Mouse (Mus musculus): ENCODE data around the gene Ly6g6e. TPM values are rescaled to one million over a fixed set of nuclear protein-coding genes. Genes with fewer than 3 reads are reported as not detected.

The Ly6g6e gene
- polyA plus RNA-seq, 1 experiment: 1.3 TPM

DNA sequence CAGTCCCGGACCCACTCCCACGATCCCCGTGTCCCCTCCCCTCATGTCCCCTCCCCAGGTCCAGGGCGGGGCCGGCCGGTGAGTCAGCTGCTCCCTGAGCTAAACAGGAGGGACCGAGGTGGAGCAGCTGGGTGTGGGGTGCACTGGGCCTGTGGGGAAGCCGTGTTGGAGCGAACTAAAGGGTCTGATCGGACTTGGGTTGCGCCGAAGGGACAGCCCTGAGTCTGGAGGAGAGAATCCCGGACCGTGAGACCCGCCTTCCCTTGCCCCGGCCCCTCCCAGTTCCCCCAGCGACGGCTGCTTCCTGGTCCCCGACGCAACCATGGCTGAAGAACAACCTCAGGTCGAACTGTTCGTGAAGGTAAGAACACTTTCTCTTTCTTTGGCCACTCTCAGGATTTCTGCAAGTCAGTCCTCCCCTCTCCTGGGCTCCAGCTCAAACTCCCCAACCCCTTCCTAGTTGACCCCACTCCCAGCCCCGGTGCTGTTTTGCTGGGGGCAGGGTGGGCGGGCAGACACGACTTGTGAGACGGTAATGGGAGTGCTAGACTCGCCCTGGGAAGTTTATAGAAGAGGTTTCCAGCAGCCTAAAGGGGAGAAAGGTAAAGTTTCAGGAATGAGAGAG lies 26.5 kb upstream of the Ly6g6e start:
- Histone ChIP-seq H3K27me3 (ENCODE audit: control insufficient read depth, insufficient read depth, low read length) (no peaks in the 10 kb centered on the region), H3K4me1 (ENCODE audit: control insufficient read depth, insufficient read depth, insufficient read length, low read length) (peaks cover 28% of the 10 kb centered on the region), H3K4me3 (ENCODE audit: low read depth, low read length) (peak overlapping the region; percentile 76), H3K27ac (ENCODE audit: insufficient read depth, low read depth, low read length) (peak overlapping the region; percentile 83), H3K36me3 (ENCODE audit: control insufficient read depth, insufficient read depth, low read length) (peaks cover 27% of the 10 kb centered on the region)
- WGBS: 2% methylated on average over 27 of the region's 27 CpGs
- TF ChIP-seq POLR2A (IDR thresholded peaks at IDR 0.05; ENCODE audit: low read depth, low read length): peak; percentile 73; the same call in 1 of the 2 replicates
- no peak for TF ChIP-seq CTCF (IDR thresholded peaks at IDR 0.05; ENCODE audit: extremely low read depth, insufficient read length, insufficient replicate concordance, low read depth, low read length)

DNA sequence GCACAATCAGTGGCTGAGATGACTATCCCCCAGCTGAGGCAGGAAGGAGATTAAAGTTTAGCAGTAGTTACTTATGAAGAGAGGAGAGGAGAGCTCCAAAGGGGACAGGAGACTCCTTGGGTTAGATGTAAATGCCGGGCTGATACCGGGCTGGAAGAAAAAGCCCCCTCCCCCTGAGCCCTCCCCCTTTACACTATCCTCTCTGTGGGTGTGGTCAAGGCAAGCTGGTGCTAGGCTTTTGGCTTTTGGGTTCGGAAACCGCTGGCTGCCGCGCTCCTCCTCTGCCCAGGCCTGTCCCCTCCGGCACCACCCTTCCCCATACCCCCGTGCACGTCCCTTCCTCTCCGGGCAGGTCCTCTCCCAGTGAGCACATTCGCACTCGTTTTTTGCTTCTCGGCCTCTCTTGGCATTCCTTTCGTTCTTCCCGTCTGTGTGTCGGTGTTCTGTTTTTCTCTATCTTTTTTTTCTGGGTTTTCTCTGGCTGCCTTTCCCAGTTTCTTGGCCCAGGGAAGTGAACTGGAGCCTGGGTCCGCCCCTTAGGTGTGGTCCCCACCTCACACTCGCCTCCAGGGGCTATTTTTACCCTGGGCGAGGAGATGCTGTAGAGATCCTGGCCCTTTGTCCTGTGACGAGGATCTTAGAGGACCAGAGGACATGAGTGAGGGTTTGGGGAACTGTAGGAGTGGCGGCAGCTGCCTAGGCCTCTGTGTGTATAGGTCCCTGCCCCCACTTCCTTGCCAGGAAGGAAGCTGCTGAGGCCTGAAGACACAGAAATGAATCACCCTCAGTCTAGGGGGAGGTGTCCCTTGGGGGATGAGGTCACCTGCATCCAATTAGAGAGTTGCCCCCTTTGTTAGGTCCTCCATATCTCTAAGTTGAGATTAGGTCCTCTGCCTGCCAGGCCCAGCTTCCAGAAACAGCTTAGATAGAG lies 25.3 kb upstream of the Ly6g6e start:
- peak overlapping the region; percentile 76 for H3K4me3 ChIP-seq (ENCODE audit: low read depth, low read length)
- TF ChIP-seq POLR2A (IDR thresholded peaks at IDR 0.05; ENCODE audit: low read depth, low read length): peak; percentile 59; the same call in 1 of the 2 replicates
- no peak for TF ChIP-seq CTCF (IDR thresholded peaks at IDR 0.05; ENCODE audit: extremely low read depth, insufficient read length, insufficient replicate concordance, low read depth, low read length)
- H3K27me3 ChIP-seq (ENCODE audit: control insufficient read depth, insufficient read depth, low read length): no peaks in the 10 kb centered on the region
- WGBS: 1% methylated on average over 21 of the region's 21 CpGs
- peak overlapping the region; percentile 83 for H3K27ac ChIP-seq (ENCODE audit: insufficient read depth, low read depth, low read length)
- H3K36me3 ChIP-seq (ENCODE audit: control insufficient read depth, insufficient read depth, low read length): peaks cover 39% of the 10 kb centered on the region
- H3K4me1 ChIP-seq (ENCODE audit: control insufficient read depth, insufficient read depth, insufficient read length, low read length): peaks cover 22% of the 10 kb centered on the region

DNA sequence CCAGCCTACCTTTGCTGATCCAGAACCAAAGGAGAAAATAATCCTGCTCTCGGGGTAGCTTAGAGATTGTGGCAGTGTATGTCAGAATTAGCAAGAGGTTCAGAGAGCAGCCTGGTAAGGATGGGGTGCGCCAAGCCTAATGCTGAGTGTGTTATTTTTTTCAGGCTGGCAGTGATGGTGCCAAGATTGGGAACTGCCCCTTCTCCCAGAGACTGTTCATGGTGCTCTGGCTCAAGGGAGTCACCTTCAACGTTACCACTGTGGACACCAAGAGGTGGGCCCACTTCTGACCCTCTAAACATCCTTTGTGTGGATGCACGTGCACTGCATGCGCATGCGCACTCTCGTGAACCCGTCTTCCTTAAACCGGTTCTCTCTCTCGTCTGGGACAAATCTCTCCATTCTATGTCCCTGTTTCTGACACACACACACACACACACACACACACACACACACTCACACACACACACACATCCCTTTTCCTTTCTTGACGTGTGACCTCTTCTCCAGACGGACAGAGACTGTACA lies 24.4 kb upstream of the Ly6g6e start:
- TF ChIP-seq POLR2A (IDR thresholded peaks at IDR 0.05; ENCODE audit: low read depth, low read length) (no peak), CTCF (IDR thresholded peaks at IDR 0.05; ENCODE audit: extremely low read depth, insufficient read length, insufficient replicate concordance, low read depth, low read length) (no peak)
- peaks cover 45% of the 10 kb centered on the region for H3K36me3 ChIP-seq (ENCODE audit: control insufficient read depth, insufficient read depth, low read length)
- WGBS: 83% methylated on average over 12 of the region's 12 CpGs

DNA sequence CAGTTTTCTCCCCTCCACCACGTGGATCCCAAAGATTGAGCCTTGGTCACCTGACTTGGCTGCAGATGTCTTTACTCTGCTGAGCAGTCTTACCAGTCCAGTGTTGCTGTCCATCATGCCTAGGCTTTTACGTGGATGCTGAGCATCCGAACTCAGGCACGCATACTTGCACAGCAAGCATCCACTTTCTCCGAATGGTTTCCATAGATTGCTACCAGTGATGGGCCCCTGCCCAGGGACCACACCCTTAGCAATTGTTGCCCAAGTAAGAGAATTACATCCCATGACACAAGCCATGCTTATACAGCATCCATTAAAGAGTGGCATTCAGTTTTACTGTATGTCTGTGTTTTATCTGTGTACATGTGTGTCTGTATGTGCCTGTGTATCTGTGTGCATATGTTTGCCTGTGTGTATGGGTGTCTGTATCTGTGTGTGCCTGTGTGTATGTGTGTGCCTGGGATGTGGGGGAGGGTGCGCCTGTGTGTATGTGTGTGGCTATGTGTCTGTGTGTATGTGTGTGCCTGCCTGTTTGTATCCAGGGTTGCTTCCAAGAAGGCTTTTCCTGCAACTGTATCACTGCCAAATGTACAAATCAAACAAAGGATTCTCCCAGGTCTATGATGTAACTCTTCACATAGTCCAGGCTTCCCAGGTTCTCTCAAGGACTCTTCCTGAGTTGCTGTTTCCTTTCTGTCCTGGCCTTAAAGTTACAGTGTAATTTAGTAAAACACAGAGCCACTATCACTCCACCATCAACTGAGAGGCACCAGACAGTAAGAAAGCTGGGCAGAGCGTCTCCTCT lies 20.8 kb upstream of the Ly6g6e start:
- Histone ChIP-seq H3K27me3 (ENCODE audit: control insufficient read depth, insufficient read depth, low read length) (no peaks in the 10 kb centered on the region), H3K27ac (ENCODE audit: insufficient read depth, low read depth, low read length) (no peak overlapping the region), H3K4me1 (ENCODE audit: control insufficient read depth, insufficient read depth, insufficient read length, low read length) (peaks cover 26% of the 10 kb centered on the region), H3K36me3 (ENCODE audit: control insufficient read depth, insufficient read depth, low read length) (peaks cover 55% of the 10 kb centered on the region), H3K4me3 (ENCODE audit: low read depth, low read length) (no peak overlapping the region)
- TF ChIP-seq POLR2A (IDR thresholded peaks at IDR 0.05; ENCODE audit: low read depth, low read length) (no peak), CTCF (IDR thresholded peaks at IDR 0.05; ENCODE audit: extremely low read depth, insufficient read length, insufficient replicate concordance, low read depth, low read length) (no peak)
- 85% methylated on average over 7 of the region's 7 CpGs for WGBS

More for the DNA sequence above, 24.4 kb upstream of the Ly6g6e start:
- Histone ChIP-seq H3K27me3 (ENCODE audit: control insufficient read depth, insufficient read depth, low read length) (no peaks in the 10 kb centered on the region), H3K27ac (ENCODE audit: insufficient read depth, low read depth, low read length) (peak overlapping the region; percentile 12), H3K4me3 (ENCODE audit: low read depth, low read length) (peak overlapping the region; percentile 76), H3K4me1 (ENCODE audit: control insufficient read depth, insufficient read depth, insufficient read length, low read length) (peaks cover 20% of the 10 kb centered on the region)

DNA sequence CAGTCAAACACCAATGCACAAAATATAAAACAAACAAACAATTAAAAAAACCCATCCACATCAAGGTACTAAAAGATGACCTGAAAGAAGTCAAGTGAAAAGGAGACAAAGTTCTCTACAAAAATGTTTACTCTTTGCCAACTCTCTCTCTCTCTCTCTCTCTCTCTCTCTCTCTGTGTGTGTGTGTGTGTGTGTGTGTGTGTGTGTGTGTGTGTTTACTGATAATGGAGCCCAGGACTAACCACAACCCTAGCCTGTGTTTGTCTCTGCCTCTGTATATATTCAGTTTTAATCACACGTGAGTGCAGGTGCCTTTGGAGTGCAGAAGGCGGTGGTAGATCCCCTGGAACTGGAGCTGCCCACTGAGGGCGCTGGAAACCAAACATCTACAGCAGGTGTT lies 19.6 kb upstream of the Ly6g6e start:
- no peak for TF ChIP-seq POLR2A (IDR thresholded peaks at IDR 0.05; ENCODE audit: low read depth, low read length)
- no peak for TF ChIP-seq CTCF (IDR thresholded peaks at IDR 0.05; ENCODE audit: extremely low read depth, insufficient read length, insufficient replicate concordance, low read depth, low read length)
- Histone ChIP-seq H3K36me3 (ENCODE audit: control insufficient read depth, insufficient read depth, low read length) (peaks cover 54% of the 10 kb centered on the region), H3K27me3 (ENCODE audit: control insufficient read depth, insufficient read depth, low read length) (no peaks in the 10 kb centered on the region), H3K27ac (ENCODE audit: insufficient read depth, low read depth, low read length) (no peak overlapping the region), H3K4me3 (ENCODE audit: low read depth, low read length) (no peak overlapping the region), H3K4me1 (ENCODE audit: control insufficient read depth, insufficient read depth, insufficient read length, low read length) (peaks cover 26% of the 10 kb centered on the region)
- WGBS: 79% methylated on average over 3 of the region's 3 CpGs

DNA sequence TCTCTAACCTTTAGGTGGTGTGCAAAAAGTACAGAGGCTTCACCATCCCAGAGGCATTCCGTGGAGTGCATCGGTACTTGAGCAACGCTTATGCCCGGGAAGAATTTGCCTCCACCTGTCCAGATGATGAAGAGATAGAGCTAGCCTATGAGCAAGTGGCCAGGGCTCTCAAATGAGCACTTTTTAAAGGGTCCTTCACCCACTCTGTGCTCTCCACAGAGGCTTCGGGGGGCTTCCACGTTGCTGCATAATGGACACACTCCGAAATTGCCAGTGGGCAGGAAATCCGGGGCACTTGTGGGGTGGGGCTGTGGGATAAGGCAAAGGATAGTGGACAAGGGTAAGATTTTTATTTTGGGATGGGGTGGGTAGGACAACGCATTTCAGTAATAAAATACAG lies 18.4 kb upstream of the Ly6g6e start:
- peaks cover 21% of the 10 kb centered on the region for H3K4me1 ChIP-seq (ENCODE audit: control insufficient read depth, insufficient read depth, insufficient read length, low read length)
- WGBS: 58% methylated on average over 9 of the region's 9 CpGs
- H3K4me3 ChIP-seq (ENCODE audit: low read depth, low read length): no peak overlapping the region
- no peak overlapping the region for H3K27ac ChIP-seq (ENCODE audit: insufficient read depth, low read depth, low read length)
- TF ChIP-seq POLR2A (IDR thresholded peaks at IDR 0.05; ENCODE audit: low read depth, low read length): no peak
- TF ChIP-seq CTCF (IDR thresholded peaks at IDR 0.05; ENCODE audit: extremely low read depth, insufficient read length, insufficient replicate concordance, low read depth, low read length): no peak
- H3K36me3 ChIP-seq (ENCODE audit: control insufficient read depth, insufficient read depth, low read length): peaks cover 42% of the 10 kb centered on the region
- H3K27me3 ChIP-seq (ENCODE audit: control insufficient read depth, insufficient read depth, low read length): no peaks in the 10 kb centered on the region

Measured in small intestine, adult 2 months (tissue).